Mouse (Mus musculus): ENCODE results near the gene Gas2l3. TPM values are rescaled to one million over a fixed set of nuclear protein-coding genes. Genes with fewer than 3 reads are reported as not detected.

Gene Gas2l3
- polyA plus RNA-seq (2012; rRNA removed; ENCODE audit: low replicate concordance): 0.23 and 0.34 TPM in 2 replicates

DNA sequence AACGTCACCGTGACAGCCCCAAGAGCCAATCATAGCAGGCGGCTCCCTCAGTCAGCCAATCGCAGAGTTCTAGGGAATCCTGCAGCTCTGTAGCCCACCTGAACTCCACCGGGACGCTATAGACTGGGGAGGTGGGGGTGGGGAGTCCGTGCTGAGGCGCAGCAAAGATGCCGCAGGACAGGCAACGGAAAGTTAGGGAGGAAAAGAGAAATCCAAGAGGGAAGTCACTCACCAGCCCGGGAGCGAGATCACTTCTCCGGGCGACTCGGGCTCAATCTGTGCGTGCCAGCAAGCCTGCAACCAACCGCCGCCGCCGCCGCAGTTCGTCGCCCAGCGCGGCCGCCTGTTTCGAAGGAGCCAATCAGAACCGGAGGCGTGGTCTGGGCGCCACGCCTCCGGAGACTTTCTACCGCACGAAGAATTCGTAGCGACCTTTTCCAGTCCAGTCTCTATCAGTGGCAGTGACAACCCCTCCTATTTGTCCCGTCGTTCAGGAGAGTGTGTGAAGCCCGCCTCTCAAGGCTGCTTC is at the start of gene Gas2l3:
Gene Gas2l3 (minus strand): TSS at position 345 of the 529 bp plus-strand sequence.

Other genes starting within 250 kb of the Gas2l3 start
- not detected in 2 replicates for gene Ano4, start 99.2 kb downstream of the Gas2l3 start, polyA plus RNA-seq (2012; rRNA removed; ENCODE audit: low replicate concordance)
- 8.1 and 13.0 TPM in 2 replicates for gene Nr1h4, start 89.6 kb upstream of the Gas2l3 start, polyA plus RNA-seq (2012; rRNA removed; ENCODE audit: low replicate concordance)
- gene Slc17a8, start 177.3 kb upstream of the Gas2l3 start, polyA plus RNA-seq (2012; rRNA removed; ENCODE audit: low replicate concordance): not detected in 2 replicates
- 7.1 and 7.4 TPM in 2 replicates for gene Scyl2, start 242.3 kb upstream of the Gas2l3 start, polyA plus RNA-seq (2012; rRNA removed; ENCODE audit: low replicate concordance)

All from duodenum, adult 2 months (tissue).